Mouse (Mus musculus): ENCODE measurements around the gene Il17rb. TPM values are rescaled to one million over a fixed set of nuclear protein-coding genes. Genes with fewer than 3 reads are reported as not detected.

Il17rb gene
- total and polyA plus RNA-seq, 3 experiments = 0.33 TPM; not detected in 2

DNA sequence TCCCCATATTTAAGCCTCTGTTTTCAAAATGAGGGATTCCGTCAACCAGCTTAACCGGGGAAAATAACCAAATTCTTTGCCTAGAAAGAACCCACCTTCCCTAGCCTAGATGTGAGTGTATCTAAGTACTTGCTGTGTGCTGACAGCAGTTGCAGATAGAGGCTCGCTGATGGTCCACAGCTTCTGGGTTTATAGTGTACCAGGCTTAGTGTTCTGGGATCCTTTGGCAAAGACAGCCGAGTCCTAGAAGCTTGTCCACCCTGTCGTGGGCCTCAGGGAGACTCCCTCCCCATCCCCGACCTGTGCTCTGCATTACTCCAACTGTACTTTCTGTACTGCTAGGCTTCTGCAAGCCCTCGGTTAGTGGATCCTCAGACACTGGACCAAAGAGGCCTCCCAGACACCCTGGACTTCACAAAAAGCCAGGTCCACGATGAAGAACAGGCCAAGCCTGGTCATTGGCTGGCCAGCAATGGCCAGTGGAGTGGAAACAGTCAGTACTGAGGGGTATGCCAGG lies 37.1 kb upstream of the Il17rb start:
- Histone ChIP-seq H3K4me3 (ENCODE audit: low read depth, low read length) (no peak overlapping the region), H3K9me3 (replicated peaks) (no peaks in the 10 kb centered on the region), H3K4me1 (ENCODE audit: insufficient read depth, low read depth, low read length) (no peaks in the 10 kb centered on the region), H3K36me3 (replicated peaks) (no peaks in the 10 kb centered on the region), H3K27me3 (ENCODE audit: insufficient read depth, low read length) (no peaks in the 10 kb centered on the region; the same call in 1 of the 2 replicates)
- TF ChIP-seq GATA2 (IDR thresholded peaks at IDR 0.05; ENCODE audit: borderline replicate concordance, low read depth, low read length) (no peak), TAL1 (conservative IDR thresholded peaks at IDR 0.05; ENCODE audit: low read depth, low read length) (no peak), POLR2AphosphoS5 (IDR thresholded peaks at IDR 0.05; ENCODE audit: insufficient replicate concordance, low read depth, low read length) (no peak), GATA1 (IDR thresholded peaks at IDR 0.05; ENCODE audit: borderline replicate concordance, low read length) (no peak), CTCF (IDR thresholded peaks at IDR 0.05; ENCODE audit: low read depth, low read length) (no peak)
- ATAC-seq (ENCODE audit: extremely low read depth, insufficient number of reproducible peaks, low FRiP score, poor library complexity, severe bottlenecking) = no peak
- DNase-seq (ENCODE audit: low spot score) = no peak

DNA sequence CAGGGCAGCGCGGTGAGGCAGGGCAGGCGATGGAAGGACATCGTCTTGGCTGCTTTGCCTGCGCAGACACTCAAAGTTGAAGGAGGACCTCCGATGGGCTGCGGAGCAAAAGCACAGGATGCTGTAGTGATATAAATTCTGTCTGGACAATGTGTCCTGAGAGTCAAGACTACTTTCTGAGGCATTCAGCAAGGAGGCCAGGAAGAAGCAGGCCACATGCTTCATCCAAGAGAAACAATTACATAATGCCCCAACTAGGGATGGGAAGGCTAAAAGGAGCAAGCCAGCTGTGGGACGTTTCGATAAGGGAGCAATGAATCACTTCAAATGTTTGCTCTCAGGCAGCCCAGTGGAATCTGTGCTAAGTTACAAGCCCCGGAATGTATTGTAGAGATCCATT lies 36.5 kb upstream of the Il17rb start:
- no peaks in the 10 kb centered on the region for H3K9me3 ChIP-seq (replicated peaks)
- H3K36me3 ChIP-seq (replicated peaks) = no peaks in the 10 kb centered on the region
- DNase-seq (ENCODE audit: low spot score) (no peak), ATAC-seq (ENCODE audit: extremely low read depth, insufficient number of reproducible peaks, low FRiP score, poor library complexity, severe bottlenecking) (no peak)
- no peaks in the 10 kb centered on the region for H3K4me1 ChIP-seq (ENCODE audit: insufficient read depth, low read depth, low read length)
- H3K4me3 ChIP-seq (ENCODE audit: low read depth, low read length) = no peak overlapping the region
- no peak for TF ChIP-seq CTCF (IDR thresholded peaks at IDR 0.05; ENCODE audit: low read depth, low read length)
- TF ChIP-seq POLR2AphosphoS5 (IDR thresholded peaks at IDR 0.05; ENCODE audit: insufficient replicate concordance, low read depth, low read length) = no peak
- no peak for TF ChIP-seq GATA1 (IDR thresholded peaks at IDR 0.05; ENCODE audit: borderline replicate concordance, low read length)
- no peak for TF ChIP-seq GATA2 (IDR thresholded peaks at IDR 0.05; ENCODE audit: borderline replicate concordance, low read depth, low read length)
- TF ChIP-seq TAL1 (conservative IDR thresholded peaks at IDR 0.05; ENCODE audit: low read depth, low read length) = no peak
- H3K27me3 ChIP-seq (ENCODE audit: insufficient read depth, low read length) = no peaks in the 10 kb centered on the region; the same call in 1 of the 2 replicates

DNA sequence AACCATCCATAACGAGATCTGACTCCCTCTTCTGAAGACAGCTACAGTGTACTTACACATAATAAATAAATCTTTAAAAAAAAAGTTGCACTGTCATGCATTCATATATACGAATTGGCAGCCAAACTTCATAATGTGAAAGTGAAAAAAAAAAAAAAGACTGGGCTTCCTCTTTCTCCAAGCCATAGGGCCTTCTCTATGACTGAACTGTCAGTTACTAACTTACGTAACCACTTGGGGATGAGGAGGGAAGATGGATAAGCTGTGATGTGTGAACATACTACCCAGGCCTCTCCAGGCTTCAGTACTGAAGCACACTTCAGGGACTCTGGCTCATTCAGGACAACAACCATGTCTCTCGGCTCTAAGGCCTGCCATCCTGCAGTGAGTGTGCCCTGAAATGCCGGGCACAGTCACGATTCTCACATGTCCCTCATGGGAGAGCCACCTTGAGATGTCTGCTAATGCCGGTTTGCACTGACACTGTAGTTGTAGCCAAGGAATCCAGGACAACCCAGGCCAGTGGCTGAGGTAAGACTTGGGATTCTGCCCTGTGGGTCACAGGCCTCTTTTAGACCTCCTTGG lies 34.8 kb upstream of the Il17rb start:
- Histone ChIP-seq H3K4me1 (ENCODE audit: insufficient read depth, low read depth, low read length) (no peaks in the 10 kb centered on the region), H3K9me3 (replicated peaks) (no peaks in the 10 kb centered on the region), H3K36me3 (replicated peaks) (no peaks in the 10 kb centered on the region), H3K27me3 (ENCODE audit: insufficient read depth, low read length) (no peaks in the 10 kb centered on the region; the same call in 1 of the 2 replicates), H3K4me3 (ENCODE audit: low read depth, low read length) (no peak overlapping the region)
- ATAC-seq (ENCODE audit: extremely low read depth, insufficient number of reproducible peaks, low FRiP score, poor library complexity, severe bottlenecking) (no peak), DNase-seq (ENCODE audit: low spot score) (no peak)
- no peak for TF ChIP-seq TAL1 (conservative IDR thresholded peaks at IDR 0.05; ENCODE audit: low read depth, low read length)
- no peak for TF ChIP-seq POLR2AphosphoS5 (IDR thresholded peaks at IDR 0.05; ENCODE audit: insufficient replicate concordance, low read depth, low read length)

DNA sequence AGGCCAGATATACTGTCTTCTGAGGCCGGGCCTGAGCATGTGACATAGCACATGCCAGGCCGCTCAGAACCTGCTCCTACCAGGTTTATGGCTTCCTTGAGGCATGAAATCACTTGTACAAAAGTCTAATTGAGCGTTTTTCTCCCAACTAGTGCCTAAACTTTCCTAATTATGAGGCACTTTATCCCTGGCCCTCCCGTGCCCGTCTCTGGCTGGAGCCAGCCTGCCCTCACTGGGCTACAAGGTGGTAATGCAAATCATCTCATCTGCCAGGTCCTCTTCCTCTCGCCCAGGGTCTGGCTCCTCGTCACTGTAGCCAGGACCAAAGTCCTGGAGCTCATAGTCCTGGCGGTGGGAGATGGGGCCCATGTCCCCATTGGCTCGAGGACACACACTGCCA lies 33.1 kb upstream of the Il17rb start:
- no peak for DNase-seq (ENCODE audit: low spot score)
- H3K27me3 ChIP-seq (ENCODE audit: insufficient read depth, low read length) = no peaks in the 10 kb centered on the region; the same call in 1 of the 2 replicates
- no peaks in the 10 kb centered on the region for H3K9me3 ChIP-seq (replicated peaks)
- no peaks in the 10 kb centered on the region for H3K4me1 ChIP-seq (ENCODE audit: insufficient read depth, low read depth, low read length)
- no peak overlapping the region for H3K4me3 ChIP-seq (ENCODE audit: low read depth, low read length)
- no peak for ATAC-seq (ENCODE audit: extremely low read depth, insufficient number of reproducible peaks, low FRiP score, poor library complexity, severe bottlenecking)
- TF ChIP-seq POLR2AphosphoS5 (IDR thresholded peaks at IDR 0.05; ENCODE audit: insufficient replicate concordance, low read depth, low read length) = no peak
- no peak for TF ChIP-seq GATA2 (IDR thresholded peaks at IDR 0.05; ENCODE audit: borderline replicate concordance, low read depth, low read length)
- no peak for TF ChIP-seq TAL1 (conservative IDR thresholded peaks at IDR 0.05; ENCODE audit: low read depth, low read length)
- TF ChIP-seq GATA1 (IDR thresholded peaks at IDR 0.05; ENCODE audit: borderline replicate concordance, low read length) = no peak
- TF ChIP-seq CTCF (IDR thresholded peaks at IDR 0.05; ENCODE audit: low read depth, low read length) = no peak
- H3K36me3 ChIP-seq (replicated peaks) = no peaks in the 10 kb centered on the region

DNA sequence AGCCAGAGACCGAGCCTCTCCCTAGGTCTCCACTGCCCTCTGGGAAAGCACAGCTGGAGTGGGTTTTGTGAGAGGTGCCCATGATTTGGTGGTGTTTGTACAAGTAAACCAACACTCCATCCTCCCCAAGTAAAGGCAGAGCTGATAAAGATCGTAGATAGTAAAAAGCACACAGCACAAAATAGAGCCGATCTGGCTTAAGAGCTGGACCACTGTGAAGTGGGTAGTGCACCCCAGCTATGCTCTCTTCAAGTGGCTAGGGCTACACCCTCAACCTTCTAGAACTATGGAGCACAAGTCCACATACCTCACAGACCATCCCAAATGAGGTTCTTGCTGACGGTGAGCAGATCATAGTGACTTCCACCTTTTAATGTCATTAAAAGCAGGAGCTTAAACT lies 30.7 kb upstream of the Il17rb start:
- H3K36me3 ChIP-seq (replicated peaks) = no peaks in the 10 kb centered on the region
- no peaks in the 10 kb centered on the region for H3K9me3 ChIP-seq (replicated peaks)
- no peak for DNase-seq (ENCODE audit: low spot score)
- H3K4me1 ChIP-seq (ENCODE audit: insufficient read depth, low read depth, low read length) = no peaks in the 10 kb centered on the region
- ATAC-seq (ENCODE audit: extremely low read depth, insufficient number of reproducible peaks, low FRiP score, poor library complexity, severe bottlenecking) = no peak
- TF ChIP-seq CTCF (IDR thresholded peaks at IDR 0.05; ENCODE audit: low read depth, low read length) = no peak
- H3K27me3 ChIP-seq (ENCODE audit: insufficient read depth, low read length) = no peaks in the 10 kb centered on the region; the same call in 1 of the 2 replicates
- no peak overlapping the region for H3K4me3 ChIP-seq (ENCODE audit: low read depth, low read length)

DNA sequence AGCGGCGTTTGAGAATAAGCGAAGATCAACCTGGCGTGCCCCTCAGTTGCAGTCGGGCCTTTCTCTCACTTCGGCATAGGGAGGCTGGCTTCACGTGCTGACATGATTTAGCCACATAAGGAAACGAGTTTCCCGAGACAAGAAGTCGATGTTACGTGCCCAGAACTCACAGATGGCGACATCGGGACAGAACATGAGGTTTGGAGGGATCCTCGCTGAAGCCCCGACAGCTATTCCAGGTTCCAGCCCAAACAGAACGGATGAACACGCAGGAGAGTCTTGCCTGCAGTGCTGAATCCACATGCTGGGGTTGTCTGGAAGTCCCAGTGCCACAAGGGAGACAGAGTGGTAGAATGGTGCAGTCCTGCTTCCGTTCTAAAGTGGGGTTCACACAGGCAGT lies 29.7 kb upstream of the Il17rb start:
- ATAC-seq (ENCODE audit: extremely low read depth, insufficient number of reproducible peaks, low FRiP score, poor library complexity, severe bottlenecking) (no peak), DNase-seq (ENCODE audit: low spot score) (no peak)
- Histone ChIP-seq H3K27me3 (ENCODE audit: insufficient read depth, low read length) (no peaks in the 10 kb centered on the region; the same call in 1 of the 2 replicates), H3K36me3 (replicated peaks) (no peaks in the 10 kb centered on the region), H3K9me3 (replicated peaks) (no peaks in the 10 kb centered on the region), H3K4me3 (ENCODE audit: low read depth, low read length) (no peak overlapping the region), H3K4me1 (ENCODE audit: insufficient read depth, low read depth, low read length) (no peaks in the 10 kb centered on the region)
- no peak for TF ChIP-seq GATA2 (IDR thresholded peaks at IDR 0.05; ENCODE audit: borderline replicate concordance, low read depth, low read length)
- TF ChIP-seq GATA1 (IDR thresholded peaks at IDR 0.05; ENCODE audit: borderline replicate concordance, low read length) = no peak
- no peak for TF ChIP-seq TAL1 (conservative IDR thresholded peaks at IDR 0.05; ENCODE audit: low read depth, low read length)
- no peak for TF ChIP-seq POLR2AphosphoS5 (IDR thresholded peaks at IDR 0.05; ENCODE audit: insufficient replicate concordance, low read depth, low read length)
- TF ChIP-seq CTCF (IDR thresholded peaks at IDR 0.05; ENCODE audit: low read depth, low read length) = no peak

Data from G1E (cell line).